Mouse (Mus musculus): ENCODE measurements around the gene Cacna1a. TPM values are rescaled to one million over a fixed set of nuclear protein-coding genes. Genes with fewer than 3 reads are reported as not detected.

The Cacna1a gene
- polyA plus RNA-seq, 1 experiment, result 74.9 TPM

DNA sequence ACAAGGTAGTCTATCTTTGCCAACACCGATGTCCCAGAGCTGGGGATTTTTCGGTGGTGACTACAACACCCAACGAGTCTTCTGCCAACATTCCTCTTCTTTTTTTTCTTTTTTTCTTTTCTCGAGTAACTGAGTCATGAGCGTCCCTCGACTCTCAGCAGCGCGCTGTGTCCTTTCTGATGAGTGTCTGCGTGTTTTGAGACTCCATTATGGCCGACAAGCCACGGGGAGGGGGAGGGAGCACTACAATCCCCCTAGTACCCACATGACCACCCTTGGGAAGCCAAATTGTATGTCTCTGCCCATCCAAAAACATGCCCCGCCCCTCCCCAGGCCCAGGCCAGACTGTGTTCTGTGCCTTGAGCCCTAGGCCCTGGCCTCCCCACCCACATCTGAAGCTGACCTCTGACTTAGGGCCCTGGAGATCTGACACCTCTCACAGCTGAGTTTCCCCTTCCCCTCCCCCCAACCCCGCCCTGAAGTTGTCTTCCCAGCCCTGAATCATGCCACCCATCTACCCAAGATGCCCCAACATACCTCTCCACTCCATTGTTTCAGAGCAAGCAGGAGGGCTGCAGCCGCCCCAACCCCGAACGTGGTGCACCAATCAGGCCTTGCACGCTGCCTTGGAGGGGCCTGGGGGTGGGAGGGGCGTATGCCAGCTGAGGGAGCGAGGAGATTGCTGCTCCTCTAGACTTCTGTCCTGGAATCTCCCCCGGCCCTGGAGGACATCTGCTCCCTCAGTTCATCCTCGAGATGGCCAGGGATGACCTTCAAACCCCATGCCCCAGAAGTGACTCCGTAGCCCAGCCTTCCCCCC is 227.6 kb downstream of the Cacna1a start:
- no peak for TF ChIP-seq GATA1 (IDR thresholded peaks at IDR 0.05; ENCODE audit: low read length)

DNA sequence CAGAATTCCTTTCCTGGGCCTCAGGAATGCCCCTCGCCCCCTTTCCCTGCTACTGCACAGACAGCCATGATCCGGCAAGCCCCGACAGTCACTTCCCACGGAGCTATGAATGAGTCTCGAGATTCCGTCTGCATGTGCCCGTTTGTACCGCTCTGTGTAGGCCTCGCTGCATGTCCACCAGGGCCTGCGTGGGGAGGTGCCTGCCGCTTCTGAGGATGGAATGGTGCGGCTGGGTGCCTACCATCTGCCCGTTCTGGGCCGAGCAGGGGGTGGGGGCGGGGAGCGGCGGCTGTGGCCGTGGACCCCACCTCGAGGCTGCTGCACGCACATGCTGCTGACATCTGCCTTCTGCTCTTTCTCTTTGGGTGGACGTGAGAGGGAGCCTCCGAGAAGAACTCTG is 228.8 kb downstream of the Cacna1a start:
- TF ChIP-seq GATA1 (IDR thresholded peaks at IDR 0.05; ENCODE audit: low read length), result no peak

DNA sequence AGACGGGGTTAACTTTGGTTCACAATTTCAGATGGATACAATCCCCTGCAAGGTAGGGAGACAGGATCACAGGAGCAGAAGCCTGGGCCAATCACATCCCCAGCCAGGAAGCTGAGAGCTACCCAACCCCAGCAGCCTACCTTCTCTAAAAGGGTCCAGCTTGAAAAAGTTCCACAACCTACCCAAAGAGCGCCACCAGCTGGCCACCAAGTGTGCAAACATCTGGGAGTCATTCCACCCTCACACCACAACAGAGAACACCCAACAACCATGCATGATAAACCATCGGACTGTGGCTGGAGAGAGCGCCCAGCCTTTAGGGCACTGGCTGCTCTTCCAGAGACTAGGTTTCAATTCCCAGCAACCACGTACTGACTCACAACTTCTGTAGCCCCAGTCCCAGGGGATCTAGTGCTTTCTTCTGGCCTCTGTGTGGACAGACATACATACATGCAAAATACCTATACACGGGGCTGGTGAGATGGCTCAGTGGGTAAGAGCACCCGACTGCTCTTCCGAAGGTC is 232.9 kb downstream of the Cacna1a start:
- no peak for TF ChIP-seq GATA1 (IDR thresholded peaks at IDR 0.05; ENCODE audit: low read length)

DNA sequence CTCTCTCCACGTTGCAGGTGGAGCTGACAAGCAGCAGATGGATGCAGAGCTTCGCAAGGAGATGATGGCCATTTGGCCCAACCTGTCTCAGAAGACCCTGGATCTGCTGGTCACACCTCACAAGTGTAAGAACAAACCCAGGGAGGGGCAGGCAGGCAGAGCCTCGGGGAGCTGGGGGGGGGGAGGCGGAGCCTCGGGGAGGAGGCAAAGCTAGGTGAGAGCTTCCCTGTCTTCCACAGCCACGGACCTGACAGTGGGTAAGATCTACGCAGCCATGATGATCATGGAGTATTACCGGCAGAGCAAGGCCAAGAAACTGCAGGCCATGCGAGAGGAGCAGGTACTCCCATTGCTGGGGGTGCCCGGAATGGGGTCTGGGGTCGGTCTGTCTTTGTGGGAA is 241.3 kb downstream of the Cacna1a start:
- TF ChIP-seq GATA1 (IDR thresholded peaks at IDR 0.05; ENCODE audit: low read length), result no peak

GRCm38 (mm10) chr8:84630145-84630544 is 241.9 kb downstream of the Cacna1a start:
- TF ChIP-seq GATA1 (IDR thresholded peaks at IDR 0.05; ENCODE audit: low read length), result no peak

DNA sequence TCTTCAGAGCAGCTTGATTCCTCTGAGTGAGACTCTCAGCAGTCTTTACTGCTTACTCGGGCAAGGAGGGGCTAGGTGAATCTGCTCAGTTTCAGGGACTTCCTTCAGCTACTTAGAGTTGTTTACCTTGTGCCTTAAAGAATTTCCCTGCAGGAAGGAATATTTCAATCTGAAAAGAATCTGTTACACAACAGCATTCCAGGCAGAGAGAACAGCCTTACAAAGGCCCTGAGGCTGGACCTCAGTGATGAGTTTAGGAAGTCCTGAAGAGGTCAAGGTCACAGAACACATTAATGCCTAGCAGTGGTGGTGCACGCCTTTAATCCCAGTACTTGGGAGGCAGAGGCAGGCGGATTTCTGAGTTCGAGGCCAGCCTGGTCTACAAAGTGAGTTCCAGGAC is 243.6 kb downstream of the Cacna1a start:
- TF ChIP-seq GATA1 (IDR thresholded peaks at IDR 0.05; ENCODE audit: low read length), result no peak

DNA sequence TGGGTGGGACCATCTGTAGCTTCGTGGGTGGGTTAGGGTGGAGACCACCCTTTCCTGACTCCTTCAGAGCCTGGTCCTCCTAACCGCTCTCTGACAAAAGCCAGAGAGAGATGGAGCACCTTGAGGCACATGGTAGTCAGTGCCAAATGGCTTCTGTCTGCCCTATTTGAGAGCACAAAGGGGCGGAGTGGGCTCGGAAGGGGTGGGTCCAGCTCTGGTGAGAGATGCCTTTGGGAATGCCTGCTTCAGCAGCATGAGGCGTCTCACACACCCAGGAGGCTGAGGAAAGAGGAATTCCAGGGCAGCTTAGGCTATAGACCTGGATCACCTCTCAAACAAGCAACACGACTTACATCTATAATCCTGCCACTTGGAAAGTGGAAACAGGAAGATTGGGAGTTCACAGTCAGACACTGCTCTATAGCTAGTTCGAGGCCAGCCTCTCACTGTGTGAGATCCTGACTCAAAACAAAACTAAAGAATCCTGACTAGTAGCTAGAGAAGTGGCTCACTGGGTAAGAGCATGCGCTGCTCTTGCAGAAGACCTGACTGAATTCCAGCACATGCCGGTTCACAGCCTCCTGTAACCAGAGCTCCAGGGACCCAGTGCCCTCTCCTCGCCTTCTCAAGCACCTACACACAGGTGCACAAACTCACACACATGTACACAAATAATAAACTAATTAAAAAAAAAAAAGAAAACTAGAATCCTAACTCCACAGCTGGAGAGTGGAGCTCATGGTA is 245.8 kb downstream of the Cacna1a start:
- no peak for TF ChIP-seq GATA1 (IDR thresholded peaks at IDR 0.05; ENCODE audit: low read length)

DNA sequence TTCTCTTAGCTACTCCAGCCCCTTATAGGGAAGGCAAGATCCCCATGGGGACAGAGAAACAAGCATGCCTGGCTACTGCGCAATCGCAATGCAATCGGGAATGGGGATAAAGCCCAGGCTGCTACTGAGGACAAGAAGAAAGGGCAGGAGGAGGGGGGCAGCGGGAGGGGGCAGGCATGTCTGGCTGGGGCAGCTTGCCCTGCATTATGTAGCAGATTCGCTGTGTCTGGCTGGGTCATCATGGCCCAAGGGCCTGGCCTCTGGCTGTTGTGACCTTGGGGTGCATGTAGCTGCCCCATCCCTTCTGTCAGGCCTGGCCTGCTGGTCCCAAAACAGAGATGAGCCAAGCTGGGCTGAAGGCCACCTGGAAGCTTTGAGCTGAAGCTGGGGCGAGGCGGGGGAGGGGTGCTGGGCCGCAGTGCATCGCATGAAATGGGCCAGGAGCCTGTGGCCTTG is 246.6 kb downstream of the Cacna1a start:
- TF ChIP-seq GATA1 (IDR thresholded peaks at IDR 0.05; ENCODE audit: low read length), result no peak

DNA sequence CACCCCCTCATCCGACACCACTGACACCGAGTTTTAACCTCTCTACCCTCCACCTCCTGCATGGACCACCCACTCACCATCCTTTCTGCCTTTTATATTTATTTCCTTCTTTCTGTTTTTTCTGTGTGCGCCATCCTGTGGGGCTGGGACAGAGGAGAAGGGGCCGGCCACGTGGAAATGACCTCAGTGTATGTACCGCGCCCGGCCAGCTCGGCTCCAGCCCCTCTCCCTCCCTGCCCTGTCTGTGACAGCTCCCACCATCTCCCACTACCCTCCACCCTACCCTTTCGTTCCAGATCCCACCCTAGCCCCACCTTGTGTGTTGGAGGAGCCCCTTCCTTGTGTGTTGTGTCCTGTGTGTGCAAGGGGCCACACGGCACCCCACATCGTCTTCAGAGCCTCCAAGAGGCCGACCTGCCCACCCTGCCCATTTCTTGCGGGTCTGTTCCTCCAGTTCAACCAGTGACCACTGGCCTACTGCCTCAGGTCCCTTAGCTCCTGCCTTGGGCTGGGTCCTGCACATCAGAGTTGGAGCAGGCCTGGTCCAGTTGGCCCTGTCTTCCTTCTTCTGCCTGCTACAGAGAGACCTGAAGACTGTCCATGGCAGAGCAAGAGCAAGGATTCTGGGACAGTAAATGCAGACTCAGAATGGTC is 247.3 kb downstream of the Cacna1a start:
- no peak for TF ChIP-seq GATA1 (IDR thresholded peaks at IDR 0.05; ENCODE audit: low read length)

DNA sequence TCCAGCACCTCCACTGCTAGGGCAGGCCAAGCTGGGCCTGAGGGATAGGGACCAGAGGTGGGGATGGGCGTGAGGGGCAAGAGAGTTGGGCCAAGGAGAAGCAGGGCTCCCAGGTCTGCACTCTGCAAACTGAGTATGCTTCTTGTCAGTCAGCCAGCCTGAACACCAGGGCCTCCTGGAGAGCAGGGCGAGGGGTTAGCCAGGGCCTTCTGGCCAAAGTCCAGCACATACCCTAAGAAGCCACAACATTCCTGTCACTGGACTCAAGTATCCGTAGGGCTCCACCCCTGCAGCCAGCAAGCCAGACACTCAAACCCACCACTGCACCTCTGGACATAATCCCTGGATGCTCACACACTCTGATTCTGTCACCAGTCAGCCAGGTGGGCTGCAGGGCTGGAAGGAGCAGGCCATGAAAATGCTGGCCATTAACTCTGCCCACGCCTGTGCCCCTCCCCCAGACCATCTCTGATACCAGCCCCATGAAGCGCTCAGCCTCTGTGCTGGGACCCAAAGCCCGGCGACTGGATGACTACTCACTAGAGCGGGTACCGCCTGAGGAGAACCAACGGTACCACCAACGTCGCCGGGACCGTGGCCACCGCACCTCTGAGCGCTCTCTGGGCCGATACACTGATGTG is 247.9 kb downstream of the Cacna1a start:
- TF ChIP-seq GATA1 (IDR thresholded peaks at IDR 0.05; ENCODE audit: low read length), result no peak

- no peak for TF ChIP-seq GATA1 (IDR thresholded peaks at IDR 0.05; ENCODE audit: low read length)
Measured at GRCm38 (mm10) chr8:84637946-84638554, 249.8 kb downstream of the Cacna1a start.

DNA sequence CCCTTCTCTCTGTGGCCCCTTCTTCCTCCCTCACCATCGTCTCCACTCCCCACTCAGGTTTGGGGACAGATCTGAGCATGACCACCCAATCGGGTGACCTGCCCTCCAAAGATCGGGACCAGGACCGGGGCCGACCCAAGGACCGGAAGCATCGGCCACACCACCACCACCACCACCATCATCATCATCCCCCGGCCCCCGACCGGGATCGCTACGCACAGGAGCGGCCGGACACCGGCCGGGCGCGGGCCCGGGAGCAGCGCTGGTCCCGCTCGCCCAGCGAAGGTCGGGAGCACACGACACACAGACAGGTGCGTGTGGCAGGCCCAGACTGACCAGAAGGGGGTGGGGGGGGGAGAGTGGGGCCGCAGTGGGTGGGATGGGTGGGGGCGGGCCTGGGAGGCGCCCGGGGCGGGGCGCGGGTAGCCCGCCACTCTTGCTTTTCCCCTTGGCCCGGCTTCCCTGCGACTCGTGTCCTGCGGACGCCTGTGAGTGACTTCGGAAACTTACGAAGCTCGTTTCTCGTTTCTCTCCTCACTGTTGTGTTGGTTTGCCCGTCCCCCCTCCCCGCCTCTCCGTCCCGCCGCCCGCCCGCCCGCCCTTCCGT is 250.4 kb downstream of the Cacna1a start:
- no peak for TF ChIP-seq GATA1 (IDR thresholded peaks at IDR 0.05; ENCODE audit: low read length)

- TF ChIP-seq GATA1 (IDR thresholded peaks at IDR 0.05; ENCODE audit: low read length), result no peak
Measured at GRCm38 (mm10) chr8:84639162-84640009, 251.1 kb downstream of the Cacna1a start.
